Mouse (Mus musculus) stomach, postnatal 0 days (tissue): ENCODE results near the gene Rimklb.

Experiments
- CTCF ChIP-seq: IDR thresholded peaks from 2 replicates; pipeline ENCODE4 v1.5.1; 2016; ENCODE audit warnings: antibody characterized with exemption, low read depth, mild to moderate bottlenecking, moderate library complexity
- EP300 ChIP-seq: optimal IDR thresholded peaks from 2 replicates; pipeline ENCODE3; 2016; ENCODE audit warnings: antibody characterized with exemption

DNA sequence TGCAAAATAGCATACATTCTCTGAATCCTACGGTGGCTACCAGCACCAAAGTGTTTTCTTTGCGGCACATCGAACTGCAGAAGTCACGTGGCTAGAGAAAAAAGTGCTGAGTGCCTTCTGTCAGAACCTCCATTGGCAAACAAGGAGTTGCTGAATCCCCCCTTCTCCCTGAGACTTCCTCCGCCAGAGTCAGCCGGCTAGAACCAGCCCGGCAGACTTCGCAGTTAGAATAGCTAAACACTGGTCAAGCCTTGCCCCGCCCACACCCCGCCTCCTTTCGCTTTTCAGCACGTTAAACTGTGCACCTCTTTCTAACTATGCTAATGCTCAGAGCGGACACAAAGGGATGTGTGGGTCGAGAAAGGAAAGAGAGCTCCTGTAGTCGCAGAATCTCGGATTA lies 7.0 kb downstream of the Rimklb start:
- TF ChIP-seq CTCF (no peak), EP300 (no peak)
